Mouse (Mus musculus) myocyte (in vitro differentiated cells): Measurements from ENCODE around the gene Frmd8.

ENCODE experiments used
- CEBPB ChIP-seq: IDR thresholded peaks from 2 replicates; pipeline ENCODE4 v1.6.1; 2011; ENCODE audit warnings: mild to moderate bottlenecking, moderate library complexity; ENCODE audit not compliant: poor library complexity, insufficient read depth, severe bottlenecking
- E2F4 ChIP-seq: IDR thresholded peaks from one replicate; pipeline ENCODE4 v1.6.1; 2011; ENCODE audit warnings: mild to moderate bottlenecking, control low read depth, moderate library complexity; ENCODE audit not compliant: insufficient read depth
- MAX ChIP-seq: IDR thresholded peaks from one replicate; pipeline ENCODE4 v1.6.1; 2011; ENCODE audit warnings: low read depth, mild to moderate bottlenecking, control low read depth
- MYOD1 ChIP-seq, 3 experiments: IDR thresholded peaks; one replicate each; pipeline ENCODE4 v1.6.1; 2011; ENCODE audit warnings: control low read depth in 2 of 3, low read depth in 2 of 3, mild to moderate bottlenecking in 2 of 3, moderate library complexity in 1 of 3; ENCODE audit not compliant: insufficient read length in 2 of 3, control insufficient read depth in 1 of 3
- MYOG ChIP-seq, 3 experiments: IDR thresholded peaks; one replicate each; pipeline ENCODE4 v1.6.1; 2011; ENCODE audit warnings: control low read depth in 2 of 3, low read depth in 2 of 3, mild to moderate bottlenecking in 2 of 3; ENCODE audit not compliant: insufficient read length in 2 of 3, control insufficient read depth in 1 of 3, insufficient read depth in 1 of 3
- POLR2A ChIP-seq: IDR thresholded peaks from one replicate; pipeline ENCODE4 v1.6.1; 2011; ENCODE audit warnings: low read depth, mild to moderate bottlenecking, control low read depth, moderate library complexity; ENCODE audit not compliant: insufficient read length
- POLR2AphosphoS2 ChIP-seq: IDR thresholded peaks from one replicate; pipeline ENCODE4 v1.6.1; 2011; ENCODE audit warnings: low read depth, control low read depth; ENCODE audit not compliant: insufficient read length
- REST ChIP-seq: IDR thresholded peaks from one replicate; pipeline ENCODE4 v1.6.1; 2011; ENCODE audit warnings: mild to moderate bottlenecking, control low read depth, moderate library complexity; ENCODE audit not compliant: insufficient read depth, insufficient read length
- TCF12 ChIP-seq: IDR thresholded peaks from one replicate; pipeline ENCODE4 v1.6.1; 2011; ENCODE audit warnings: mild to moderate bottlenecking, control low read depth; ENCODE audit not compliant: poor library complexity, insufficient read depth, severe bottlenecking
- TCF3 ChIP-seq: IDR thresholded peaks from one replicate; pipeline ENCODE4 v1.6.1; 2011; ENCODE audit warnings: low read depth, control low read depth; ENCODE audit not compliant: insufficient read length
- USF1 ChIP-seq: IDR thresholded peaks from one replicate; pipeline ENCODE4 v1.6.1; 2011; ENCODE audit warnings: low read depth, mild to moderate bottlenecking, control low read depth, moderate library complexity

DNA sequence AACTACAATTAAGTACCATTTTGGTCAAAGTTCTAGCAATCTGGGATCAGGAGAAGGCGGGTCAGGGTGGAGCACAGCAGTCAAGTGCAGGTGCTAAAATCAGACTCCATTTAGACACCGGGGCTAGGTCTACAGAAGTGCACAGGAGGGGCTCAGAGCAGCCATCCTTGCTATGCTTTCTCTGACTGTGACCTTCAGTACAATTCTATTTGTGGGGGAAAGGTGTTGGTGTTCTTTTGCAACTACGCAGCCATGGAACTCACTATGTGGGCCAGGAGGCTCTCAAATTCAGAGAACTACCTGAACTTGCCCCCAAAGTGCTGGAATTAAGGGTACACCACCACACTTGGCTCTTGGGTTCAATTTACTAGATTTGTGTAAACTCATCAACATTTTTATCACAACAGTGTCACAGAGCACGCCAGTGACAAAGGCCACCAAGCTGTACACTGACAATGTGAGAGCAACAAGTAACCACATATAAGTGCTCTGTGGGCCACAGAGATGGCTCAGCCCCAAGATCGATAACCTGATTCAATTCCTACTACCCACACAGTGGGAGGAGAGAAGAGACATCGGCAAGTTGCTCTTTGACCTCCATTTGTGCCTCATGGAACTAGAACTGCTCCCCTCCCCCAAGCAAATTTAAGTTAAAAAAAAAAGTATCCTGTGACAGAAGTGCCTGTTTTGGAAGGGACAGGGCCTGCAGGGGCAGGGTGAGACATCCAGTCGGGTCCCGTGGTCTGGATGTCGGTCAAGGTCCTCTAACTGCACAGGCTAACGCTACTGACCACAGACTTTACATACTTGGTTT, 41.6 kb downstream of the Frmd8 start:
- no peak for TF ChIP-seq MYOG (IDR thresholded peaks at IDR 0.05; ENCODE audit: control insufficient read depth in 1 of 3, insufficient read depth in 1 of 3, insufficient read length in 2 of 3, low read depth in 2 of 3)
- peak; percentile 49 for TF ChIP-seq POLR2A
- TF ChIP-seq TCF12: no peak
- TF ChIP-seq POLR2AphosphoS2: peak; percentile 88
- no peak for TF ChIP-seq CEBPB
- TF ChIP-seq MAX: no peak
- no peak for TF ChIP-seq TCF3
- TF ChIP-seq MYOD1 (IDR thresholded peaks at IDR 0.05; ENCODE audit: control insufficient read depth in 1 of 3, insufficient read length in 2 of 3, low read depth in 2 of 3): no peak
- TF ChIP-seq USF1: no peak
- no peak for TF ChIP-seq E2F4
- TF ChIP-seq REST: no peak
